Mouse (Mus musculus) liver, embryonic 13.5 days (tissue): Measurements from ENCODE around the gene Dcaf11. TPM values are rescaled to one million over a fixed set of nuclear protein-coding genes. Genes with fewer than 3 reads are reported as not detected.

Source experiments
- ATAC-seq: fragments of 200-750 bp; cut with Nextera tagmentation; 2 replicates; pipeline ENCODE4 v1.8.0; 2017; ENCODE audit warnings: low read depth, mild to moderate bottlenecking, moderate number of reproducible peaks, moderate library complexity
- DNase-seq: peaks from one replicate; pipeline ENCODE4 v3.0.0; 2022
- H3K27ac ChIP-seq: fragments of 300-500 bp; sonication (generic); 2 replicates; pipeline ENCODE4 v1.5.1; 2015; ENCODE audit warnings: moderate library complexity, mild to moderate bottlenecking, inconsistent platforms
- H3K27me3 ChIP-seq: fragments of 300-500 bp; sonication (generic); 2 replicates; pipeline ENCODE4 v1.6.1; 2015; ENCODE audit warnings: mild to moderate bottlenecking, inconsistent platforms
- H3K36me3 ChIP-seq: fragments of 300-500 bp; sonication (generic); 2 replicates; pipeline ENCODE4 v1.6.1; 2015; ENCODE audit warnings: mild to moderate bottlenecking, inconsistent platforms
- H3K4me1 ChIP-seq: fragments of 300-500 bp; sonication (generic); replicated peaks from 2 replicates; pipeline ENCODE4 v1.6.1; 2015; ENCODE audit warnings: inconsistent platforms
- H3K4me2 ChIP-seq: fragments of 300-500 bp; sonication (generic); 2 replicates; pipeline ENCODE4 v1.6.1; 2015; ENCODE audit warnings: inconsistent platforms, mild to moderate bottlenecking, moderate library complexity
- H3K4me3 ChIP-seq: fragments of 300-500 bp; sonication (generic); replicated peaks from 2 replicates; pipeline ENCODE4 v1.5.1; 2015; ENCODE audit warnings: mild to moderate bottlenecking, inconsistent platforms
- H3K9ac ChIP-seq: fragments of 300-500 bp; sonication (generic); 2 replicates; pipeline ENCODE4 v1.6.1; 2015; ENCODE audit warnings: mild to moderate bottlenecking, inconsistent platforms
- H3K9me3 ChIP-seq: fragments of 300-500 bp; sonication (generic); replicated peaks from 2 replicates; pipeline ENCODE4 v1.6.1; 2016; ENCODE audit warnings: inconsistent platforms
- WGBS: fragments of 180-500 bp; shearing (Covaris S2); methylation state at CpG from one replicate; pipeline ENCODE4 v1.1.7; 2015; ENCODE audit not compliant: insufficient replicate concordance; 5-methylcytosine and 5-hydroxymethylcytosine counted together
- polyA plus RNA-seq: library from polyadenylated mRNA; unstranded; fragments of >200 nt; fragmentation: Nextera tagmentation; extraction: Ambion mirVana; gene quantifications from 2 replicates; pipeline ENCODE4 v1.2.1, GENCODE M21; 2015

The Dcaf11 gene
- polyA plus RNA-seq, 1 experiment from 2014 or later, result 48.9 TPM

GRCm38 (mm10) chr14:55585566-55585960 is 25.8 kb downstream of the Dcaf11 start:
- ATAC-seq (peak; percentile 63), DNase-seq (peak; percentile 59)
- Histone ChIP-seq H3K4me1 (peaks cover 74% of the 10 kb centered on the region), H3K4me3 (peak overlapping the region; percentile 81), H3K27ac (peak overlapping the region; percentile 96), H3K9ac (peak overlapping the region; percentile 85), H3K27me3 (no peaks in the 10 kb centered on the region), H3K9me3 (no peaks in the 10 kb centered on the region), H3K36me3 (peaks cover 46% of the 10 kb centered on the region), H3K4me2 (peak overlapping the region; percentile 97)
- WGBS, result 6% methylated on average over 6 of the region's 6 CpGs

GRCm38 (mm10) chr14:55586149-55586548 is 26.3 kb downstream of the Dcaf11 start:
- H3K9ac ChIP-seq, result peak overlapping the region; percentile 85
- peak; percentile 64 for DNase-seq

GRCm38 (mm10) chr14:55589271-55589670 is 29.5 kb downstream of the Dcaf11 start:
- Histone ChIP-seq H3K9ac (peak overlapping the region; percentile 6; the same call in 1 of the 2 replicates), H3K4me2 (peak overlapping the region; percentile 88; the same call in 1 of the 2 replicates), H3K4me3 (peak overlapping the region; percentile 92; the same call in 1 of the 2 replicates), H3K27me3 (no peaks in the 10 kb centered on the region), H3K27ac (peak overlapping the region; percentile 99), H3K9me3 (no peaks in the 10 kb centered on the region), H3K4me1 (peaks cover 78% of the 10 kb centered on the region), H3K36me3 (peaks cover 36% of the 10 kb centered on the region)
- DNase-seq (no peak), ATAC-seq (no peak)
- WGBS, result 91% methylated on average over 5 of the region's 5 CpGs

More at GRCm38 (mm10) chr14:55586149-55586548, 26.3 kb downstream of the Dcaf11 start:
- 16% methylated on average over 2 of the region's 2 CpGs for WGBS
- H3K27ac ChIP-seq, result peak overlapping the region; percentile 96
- H3K9me3 ChIP-seq, result no peaks in the 10 kb centered on the region
- H3K4me2 ChIP-seq, result peak overlapping the region; percentile 97
- peak overlapping the region; percentile 81 for H3K4me3 ChIP-seq
- H3K4me1 ChIP-seq, result peaks cover 75% of the 10 kb centered on the region
- peak; percentile 47 for ATAC-seq
- peaks cover 40% of the 10 kb centered on the region for H3K36me3 ChIP-seq
- H3K27me3 ChIP-seq, result no peaks in the 10 kb centered on the region

- Histone ChIP-seq H3K4me1 (peaks cover 72% of the 10 kb centered on the region), H3K9me3 (no peaks in the 10 kb centered on the region), H3K36me3 (peaks cover 42% of the 10 kb centered on the region), H3K27ac (peak overlapping the region; percentile 99), H3K4me2 (peak overlapping the region; percentile 88), H3K4me3 (peak overlapping the region; percentile 92), H3K27me3 (no peaks in the 10 kb centered on the region), H3K9ac (peak overlapping the region; percentile 95)
- DNase-seq (no peak), ATAC-seq (no peak)
- WGBS, result 64% methylated on average over 11 of the region's 11 CpGs
Measured at GRCm38 (mm10) chr14:55589771-55590448, 30.1 kb downstream of the Dcaf11 start.

GRCm38 (mm10) chr14:55590748-55591330 is 31.0 kb downstream of the Dcaf11 start, which contains the start of gene Psme2:
Gene Psme2 (minus strand): TSS chr14:55591113.
- H3K9me3 ChIP-seq, result no peaks in the 10 kb centered on the region
- peak; percentile 89 for DNase-seq
- peak within 1 kb of the TSS; percentile 99 for H3K27ac ChIP-seq
- H3K9ac ChIP-seq, result peak within 1 kb of the TSS; percentile 95
- H3K4me3 ChIP-seq, result peak within 1 kb of the TSS; percentile 92
- H3K4me1 ChIP-seq, result peaks cover 65% of the 10 kb centered on the region
- H3K36me3 ChIP-seq, result peaks cover 51% of the 10 kb centered on the region
- peak within 1 kb of the TSS; percentile 88 for H3K4me2 ChIP-seq
- peak; percentile 86 for ATAC-seq
- WGBS, result under 1% methylated on average over 22 of the region's 22 CpGs
- no peaks in the 10 kb centered on the region for H3K27me3 ChIP-seq

GRCm38 (mm10) chr14:55591331-55591891 is 31.6 kb downstream of the Dcaf11 start, which contains the start of gene Rnf31:
Gene Rnf31 (plus strand): TSS chr14:55591708.
- DNase-seq (peak; percentile 95), ATAC-seq (peak; percentile 90)
- no peaks in the 10 kb centered on the region for H3K27me3 ChIP-seq
- peak within 1 kb of the TSS; percentile 99 for H3K27ac ChIP-seq
- peak within 1 kb of the TSS; percentile 88 for H3K4me2 ChIP-seq
- WGBS, result under 1% methylated on average over 33 of the region's 33 CpGs
- peaks cover 59% of the 10 kb centered on the region for H3K4me1 ChIP-seq
- H3K9ac ChIP-seq, result peak within 1 kb of the TSS; percentile 95
- peaks cover 57% of the 10 kb centered on the region for H3K36me3 ChIP-seq
- peak within 1 kb of the TSS; percentile 92 for H3K4me3 ChIP-seq
- no peaks in the 10 kb centered on the region for H3K9me3 ChIP-seq

GRCm38 (mm10) chr14:55592226-55592625 is 32.4 kb downstream of the Dcaf11 start:
- Histone ChIP-seq H3K27ac (peak overlapping the region; percentile 99), H3K4me1 (peaks cover 51% of the 10 kb centered on the region), H3K4me3 (peak overlapping the region; percentile 92), H3K36me3 (peaks cover 61% of the 10 kb centered on the region), H3K4me2 (peak overlapping the region; percentile 88), H3K9ac (peak overlapping the region; percentile 95), H3K9me3 (no peaks in the 10 kb centered on the region), H3K27me3 (no peaks in the 10 kb centered on the region)
- ATAC-seq (no peak), DNase-seq (no peak)
- 6% methylated on average over 16 of the region's 16 CpGs for WGBS

- DNase-seq, result no peak
- WGBS, result 81% methylated on average over 13 of the region's 13 CpGs
- Histone ChIP-seq H3K9me3 (no peaks in the 10 kb centered on the region), H3K4me1 (peaks cover 22% of the 10 kb centered on the region), H3K9ac (no peak overlapping the region), H3K27ac (no peak overlapping the region), H3K4me2 (no peak overlapping the region), H3K36me3 (peaks cover 76% of the 10 kb centered on the region), H3K27me3 (no peaks in the 10 kb centered on the region), H3K4me3 (no peak overlapping the region)
- no peak for ATAC-seq
Measured at GRCm38 (mm10) chr14:55596036-55596690, 36.4 kb downstream of the Dcaf11 start.

- no peaks in the 10 kb centered on the region for H3K9me3 ChIP-seq
- H3K27me3 ChIP-seq, result no peaks in the 10 kb centered on the region
- H3K4me3 ChIP-seq, result no peak overlapping the region
- ATAC-seq (no peak), DNase-seq (no peak)
- peaks cover 22% of the 10 kb centered on the region for H3K4me1 ChIP-seq
- no peak overlapping the region for H3K27ac ChIP-seq
- no peak overlapping the region for H3K9ac ChIP-seq
- 89% methylated on average over 21 of the region's 21 CpGs for WGBS
- no peak overlapping the region for H3K4me2 ChIP-seq
- H3K36me3 ChIP-seq, result peaks cover 96% of the 10 kb centered on the region
Measured at GRCm38 (mm10) chr14:55598521-55599390, 39.0 kb downstream of the Dcaf11 start.

- WGBS, result 78% methylated on average over 7 of the region's 7 CpGs
- H3K36me3 ChIP-seq, result peaks cover 88% of the 10 kb centered on the region
- no peak for ATAC-seq
Measured at GRCm38 (mm10) chr14:55603271-55603632, 43.4 kb downstream of the Dcaf11 start, which contains the start of gene Irf9. Gene Irf9 (plus strand): TSS chr14:55603571.

More at GRCm38 (mm10) chr14:55603271-55603632, 43.4 kb downstream of the Dcaf11 start, which contains the start of gene Irf9:
- peaks cover 60% of the 10 kb centered on the region for H3K4me1 ChIP-seq
- H3K9me3 ChIP-seq, result no peaks in the 10 kb centered on the region
- peak within 1 kb of the TSS; percentile 78 for H3K9ac ChIP-seq
- H3K27me3 ChIP-seq, result no peaks in the 10 kb centered on the region
- no peak for DNase-seq
- peak within 1 kb of the TSS; percentile 85 for H3K4me2 ChIP-seq
- H3K27ac ChIP-seq, result peak within 1 kb of the TSS; percentile 92
- H3K4me3 ChIP-seq, result peak within 1 kb of the TSS; percentile 64
